Mouse (Mus musculus): Measurements from ENCODE around the gene Cyp2d9. TPM values are rescaled to one million over a fixed set of nuclear protein-coding genes. Genes with fewer than 3 reads are reported as not detected.
A peak's percentile ranks its signal among the peaks of the same experiment; 100 is the strongest.
"Not testable (repeated sequence)": the region's sequence is repeated elsewhere in the genome, so short reads cannot be mapped to it uniquely, and the experiment has no call there.

The Cyp2d9 gene
- polyA plus RNA-seq (2012; rRNA removed): 0.12 TPM in 1 of 2 replicates, not detected in the other

GRCm38 (mm10) chr15:82433137-82433536 lies at the start of gene Cyp2d9:
Gene Cyp2d9 (plus strand): TSS chr15:82433437.
- DNase-seq (ENCODE audit: low read depth, low spot score): no peak

GRCm38 (mm10) chr15:82385729-82386128 lies 47.5 kb upstream of the Cyp2d9 start:
- DNase-seq (ENCODE audit: low read depth, low spot score): no peak
- 91% methylated on average over 2 of the region's 2 CpGs for WGBS

GRCm38 (mm10) chr15:82389916-82390315 lies 43.3 kb upstream of the Cyp2d9 start:
- not testable (repeated sequence) for DNase-seq (ENCODE audit: low read depth, low spot score)
- 92% methylated on average over 10 of the region's 10 CpGs for WGBS

DNA sequence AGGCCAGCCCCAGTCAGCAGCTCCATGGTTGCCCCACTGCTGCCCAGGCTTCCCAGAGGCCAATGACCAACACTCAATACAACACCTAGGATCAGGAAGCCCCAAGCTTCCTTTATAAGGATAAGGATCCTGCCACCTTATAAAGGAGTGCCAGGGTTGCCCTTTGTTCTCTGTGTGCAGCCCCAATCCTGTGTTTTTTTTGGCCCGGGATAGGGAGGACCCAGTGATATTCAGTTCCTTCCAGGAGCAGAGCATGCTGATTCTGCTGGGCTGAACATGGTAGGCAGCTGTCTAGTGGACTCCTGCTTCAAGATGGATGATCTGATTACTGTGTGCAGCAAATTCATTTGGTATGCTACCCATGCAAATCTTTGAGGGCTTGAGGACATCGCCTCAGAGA lies 39.3 kb upstream of the Cyp2d9 start, which contains the start of gene Cyp2d11:
Gene Cyp2d11 (minus strand): TSS at position 101 of the 400 bp plus-strand sequence.
- DNase-seq (ENCODE audit: low read depth, low spot score): not testable (repeated sequence)
- 79% methylated on average over 2 of the region's 2 CpGs for WGBS

DNA sequence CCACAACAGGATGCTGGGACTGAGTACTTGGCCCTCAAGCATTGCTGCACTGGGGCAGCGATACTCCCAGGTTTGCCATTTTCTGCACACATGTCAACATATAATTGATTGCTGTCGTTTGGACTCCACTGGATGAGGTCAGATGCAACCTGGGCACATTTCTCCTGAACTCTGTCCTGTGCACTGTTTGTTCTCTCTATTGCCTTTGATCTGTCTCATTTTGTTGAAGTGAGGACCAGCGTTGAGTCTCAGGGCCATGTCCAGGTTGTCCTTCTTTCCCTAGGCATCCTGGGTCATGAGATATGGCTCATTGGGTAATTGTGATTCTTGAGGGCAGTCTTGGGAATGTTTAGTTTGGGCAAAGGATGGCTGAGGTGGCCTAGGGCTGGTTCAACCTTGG lies 37.3 kb upstream of the Cyp2d9 start:
- 59% methylated on average over 3 of the region's 3 CpGs for WGBS
- not testable (repeated sequence) for DNase-seq (ENCODE audit: low read depth, low spot score)

DNA sequence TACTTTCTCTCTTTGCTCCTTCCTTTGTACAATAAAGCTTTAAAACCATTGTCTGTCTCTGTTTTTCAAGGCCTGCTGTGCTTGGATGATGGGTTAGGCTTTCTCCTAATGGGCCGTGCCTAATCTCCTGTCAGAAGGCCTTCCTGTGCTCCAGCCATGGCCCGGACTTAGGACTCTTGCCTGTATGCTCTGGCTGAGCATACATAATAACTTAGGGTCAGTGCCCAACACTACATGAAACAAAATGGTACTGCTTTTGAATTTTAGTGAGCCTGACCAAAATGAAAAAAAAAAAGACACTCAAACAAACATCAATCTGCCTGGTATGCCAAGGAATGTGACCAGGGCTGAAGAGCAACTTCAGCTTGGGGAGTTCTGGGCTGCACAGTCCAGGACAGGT lies 31.7 kb upstream of the Cyp2d9 start:
- WGBS: 75% methylated on average over 2 of the region's 2 CpGs
- no peak for DNase-seq (ENCODE audit: low read depth, low spot score)

DNA sequence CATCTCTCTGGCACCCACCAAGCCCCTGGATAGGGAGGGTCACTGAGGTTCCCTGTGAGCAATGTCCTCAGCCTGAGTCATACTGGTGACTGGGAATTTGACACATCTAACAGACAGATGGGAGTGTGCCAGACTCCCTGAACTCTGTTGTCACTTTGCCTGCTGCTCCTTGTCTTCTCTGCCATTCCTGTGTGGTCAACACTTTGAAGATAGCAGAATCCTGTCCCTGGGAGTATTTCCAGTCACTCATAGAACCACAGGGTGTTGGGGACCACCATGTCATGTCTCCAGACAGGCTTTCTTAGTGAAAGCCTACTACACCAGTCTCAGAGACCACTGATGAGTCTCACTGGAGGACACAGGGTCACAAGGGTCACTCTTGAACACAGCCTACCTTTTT lies 31.1 kb upstream of the Cyp2d9 start:
- no peak for DNase-seq (ENCODE audit: low read depth, low spot score)

GRCm38 (mm10) chr15:82402741-82403140 lies 30.5 kb upstream of the Cyp2d9 start:
- WGBS: 91% methylated on average over 6 of the region's 6 CpGs
- DNase-seq (ENCODE audit: low read depth, low spot score): no peak

DNA sequence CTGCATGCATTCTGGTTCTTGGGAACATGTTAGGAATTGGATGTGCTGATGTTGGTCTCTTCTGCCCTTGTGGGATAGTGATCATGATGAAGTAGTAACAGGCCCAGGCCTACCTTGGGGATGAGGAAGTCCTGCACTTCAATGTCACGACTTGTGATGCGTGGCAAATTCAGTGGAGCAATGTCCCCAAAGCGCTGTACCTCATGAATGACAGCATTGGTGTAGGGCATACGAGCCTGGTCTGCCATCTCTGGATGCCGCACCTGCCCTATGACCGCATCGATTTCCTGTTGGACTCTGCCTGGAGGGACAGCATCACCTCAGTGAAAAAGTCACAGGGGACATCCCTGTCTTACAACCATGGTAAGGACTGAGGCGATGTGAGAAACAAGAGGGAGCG lies 29.6 kb upstream of the Cyp2d9 start:
- no peak for DNase-seq (ENCODE audit: low read depth, low spot score)
- WGBS: 92% methylated on average over 9 of the region's 9 CpGs

DNA sequence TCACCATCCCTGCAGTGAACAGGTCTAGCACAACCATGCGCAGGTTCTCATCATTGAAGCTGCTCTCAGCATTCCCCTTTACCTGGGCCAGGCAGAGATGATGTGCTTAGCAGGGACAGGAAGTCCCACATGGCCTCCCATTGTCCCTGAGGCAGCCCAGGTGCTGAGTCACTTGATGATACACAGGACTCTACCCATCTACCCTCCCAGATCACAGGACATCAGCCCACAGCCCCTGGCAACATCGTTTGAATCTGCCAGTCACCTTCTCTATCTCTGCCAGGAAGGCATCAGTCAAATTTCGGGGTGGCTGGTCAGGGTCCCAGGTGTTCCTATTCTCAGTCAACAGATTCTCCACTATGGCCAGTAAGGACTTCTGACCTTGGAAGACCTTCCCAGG lies 29.1 kb upstream of the Cyp2d9 start:
- no peak for DNase-seq (ENCODE audit: low read depth, low spot score)
- WGBS: 82% methylated on average over 3 of the region's 3 CpGs

DNA sequence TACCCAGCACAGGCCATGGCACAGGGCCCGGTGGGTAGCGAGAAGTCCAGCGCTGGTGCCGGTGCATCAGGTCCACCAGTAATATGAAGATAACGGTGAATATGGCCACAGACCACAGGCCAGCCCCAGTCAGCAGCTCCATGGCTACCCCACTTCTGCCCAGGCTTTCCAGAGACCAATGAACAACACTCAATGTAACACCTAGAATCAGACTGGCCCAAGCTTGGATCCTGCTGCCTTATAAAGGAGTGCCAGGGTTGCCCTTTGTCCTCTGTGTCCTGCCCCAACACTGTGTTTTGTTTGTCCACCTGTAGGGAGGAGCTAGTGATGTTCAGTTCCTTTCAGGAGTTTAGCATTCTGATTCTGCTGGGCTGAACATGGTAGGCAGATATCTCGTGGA lies 26.3 kb upstream of the Cyp2d9 start, which contains the start of gene Cyp2d10:
Gene Cyp2d10 (minus strand): TSS at position 215 of the 400 bp plus-strand sequence.
- WGBS: 86% methylated on average over 6 of the region's 6 CpGs
- DNase-seq (ENCODE audit: low read depth, low spot score): no peak

DNA sequence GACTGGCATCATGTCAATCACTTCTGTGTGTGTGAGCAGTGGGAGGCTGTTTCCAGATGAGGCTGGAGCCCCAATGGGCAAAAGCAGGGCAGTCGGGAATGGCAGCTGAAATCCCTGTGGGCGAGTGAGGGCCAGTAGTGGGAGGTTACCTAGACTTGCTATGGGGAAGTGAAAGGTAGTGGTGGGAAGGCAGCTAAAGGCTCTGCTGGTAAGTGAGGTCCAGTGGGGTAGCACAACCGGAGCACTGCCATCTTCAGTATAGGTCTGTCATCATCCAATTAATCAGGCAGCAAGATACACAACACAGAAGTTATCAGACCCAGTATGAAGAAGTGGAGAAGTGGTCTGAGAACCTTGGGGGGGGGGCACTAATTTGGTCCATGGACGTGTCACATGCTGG lies 25.7 kb upstream of the Cyp2d9 start:
- no peak for DNase-seq (ENCODE audit: low read depth, low spot score)
- 82% methylated on average over 4 of the region's 4 CpGs for WGBS

DNA sequence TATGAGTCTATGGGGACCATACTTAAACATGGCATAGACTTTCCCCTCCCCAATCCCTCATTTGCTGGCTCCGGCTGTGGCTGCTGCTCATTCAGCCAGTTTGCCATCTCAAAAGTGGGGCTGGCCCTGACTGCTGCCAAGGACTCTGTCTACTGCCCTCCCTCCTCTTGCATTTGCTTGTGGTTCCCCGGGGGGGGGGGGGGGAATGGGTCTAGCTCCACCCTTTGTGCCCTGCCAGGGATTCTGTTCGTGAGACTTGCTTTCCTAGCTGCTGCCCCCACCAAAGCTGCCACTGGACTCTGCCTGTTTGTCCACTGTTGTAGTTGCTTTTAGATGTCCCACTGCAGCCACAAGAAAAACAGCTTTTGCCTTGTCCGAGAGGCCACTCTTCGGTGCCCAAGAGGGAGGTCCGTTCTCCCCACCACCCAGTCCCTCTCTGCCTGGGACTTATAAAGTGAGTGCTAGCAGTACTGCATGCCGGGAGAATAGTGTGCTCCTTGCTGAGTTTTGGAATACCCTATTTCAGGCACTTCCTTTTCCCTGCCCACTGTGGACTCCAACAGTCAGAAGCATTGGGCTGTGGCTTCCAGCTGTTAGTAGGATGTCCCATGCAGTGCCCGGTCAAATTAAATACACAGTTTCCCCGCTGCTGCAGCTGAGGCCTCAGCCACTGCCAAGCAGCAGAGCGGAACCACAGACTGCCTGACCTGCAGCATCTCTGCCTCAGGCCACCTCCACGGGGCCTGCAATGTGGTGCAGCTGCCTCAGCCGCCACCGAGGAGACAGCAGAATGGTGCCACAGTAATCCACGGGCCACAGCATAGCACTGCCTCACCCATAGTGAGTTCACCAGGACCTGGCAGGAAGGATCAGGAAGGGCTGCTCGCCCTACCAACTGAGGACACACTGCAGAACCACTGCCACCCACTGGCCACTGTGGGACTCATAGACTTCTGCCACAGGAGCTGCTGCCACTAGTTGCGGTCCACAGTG lies 16.1 kb upstream of the Cyp2d9 start:
- 26% methylated on average over 16 of the region's 16 CpGs for WGBS
- DNase-seq (ENCODE audit: low read depth, low spot score): peak; percentile 64

GRCm38 (mm10) chr15:82418616-82419015 lies 14.6 kb upstream of the Cyp2d9 start:
- no peak for DNase-seq (ENCODE audit: low read depth, low spot score)

GRCm38 (mm10) chr15:82422935-82423334 lies 10.3 kb upstream of the Cyp2d9 start:
- no peak for DNase-seq (ENCODE audit: low read depth, low spot score)
- 72% methylated on average over 4 of the region's 4 CpGs for WGBS

More at GRCm38 (mm10) chr15:82418616-82419015, 14.6 kb upstream of the Cyp2d9 start:
- 70% methylated on average over 1 of the region's 1 CpGs for WGBS

DNA sequence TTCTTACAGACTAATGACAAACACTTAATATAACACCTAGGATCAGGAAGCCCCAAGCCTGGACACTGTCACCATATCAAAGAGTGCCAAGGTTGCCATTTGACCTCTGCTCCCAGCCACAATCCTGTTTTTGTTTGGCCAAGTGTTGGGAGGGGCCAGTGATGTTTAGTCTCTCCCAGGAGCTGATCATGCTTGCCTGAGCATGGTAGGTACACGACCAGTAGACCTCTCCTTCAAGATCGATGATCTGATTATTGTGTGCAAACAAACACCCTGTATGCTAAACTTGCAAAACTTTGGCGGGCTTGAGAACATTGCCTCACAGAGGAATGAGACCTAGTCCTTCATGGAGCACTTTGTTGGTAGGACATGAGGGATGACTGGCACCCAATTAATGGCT lies 9.8 kb upstream of the Cyp2d9 start:
- WGBS: 72% methylated on average over 3 of the region's 3 CpGs
- DNase-seq (ENCODE audit: low read depth, low spot score): no peak

GRCm38 (mm10) chr15:82433621-82434020 lies 384 bp downstream of the Cyp2d9 start:
- no peak for DNase-seq (ENCODE audit: low read depth, low spot score)
- 94% methylated on average over 3 of the region's 3 CpGs for WGBS

DNA sequence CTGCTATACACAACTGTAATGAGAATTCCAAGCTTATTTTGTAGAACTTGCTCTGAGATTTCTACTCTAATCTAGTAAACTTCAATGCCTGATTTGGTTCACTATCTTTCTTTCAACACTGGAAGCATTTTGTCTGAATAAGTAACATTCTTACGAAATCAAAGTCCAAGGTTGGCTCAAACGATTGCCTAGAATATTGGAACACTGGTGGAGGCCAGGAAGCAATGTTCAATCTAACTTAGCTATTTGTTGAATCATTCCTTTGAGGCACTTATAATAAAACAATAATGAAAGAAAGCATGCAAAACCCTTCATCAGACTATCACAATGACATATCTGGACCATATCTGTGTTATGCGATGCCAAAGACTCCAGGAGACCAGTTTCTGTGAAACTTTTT lies 1.3 kb downstream of the Cyp2d9 start:
- 79% methylated on average over 3 of the region's 3 CpGs for WGBS
- no peak for DNase-seq (ENCODE audit: low read depth, low spot score)

DNA sequence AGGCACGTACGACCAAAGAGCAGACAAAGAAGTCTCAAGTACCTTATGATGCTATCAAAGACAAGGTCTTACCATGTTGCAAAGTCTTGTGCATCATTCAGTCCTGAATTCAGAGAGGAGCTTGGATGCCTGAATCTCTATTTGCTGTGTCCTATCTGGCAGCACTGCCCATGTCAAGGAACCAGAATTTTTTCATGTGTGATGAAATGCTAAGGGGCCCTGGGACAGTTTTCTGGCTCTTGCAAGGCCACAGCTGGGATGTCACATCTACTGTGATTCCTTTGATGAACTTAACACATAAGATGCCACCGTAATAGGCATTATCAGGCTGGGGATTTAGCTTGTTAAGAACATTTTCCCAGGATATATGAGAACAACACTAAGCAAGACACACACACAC lies 1.8 kb downstream of the Cyp2d9 start:
- 67% methylated on average over 3 of the region's 3 CpGs for WGBS
- DNase-seq (ENCODE audit: low read depth, low spot score): no peak

- no peak for DNase-seq (ENCODE audit: low read depth, low spot score)
- WGBS: 74% methylated on average over 2 of the region's 2 CpGs
Observed at GRCm38 (mm10) chr15:82435606-82436005, 2.4 kb downstream of the Cyp2d9 start.

DNA sequence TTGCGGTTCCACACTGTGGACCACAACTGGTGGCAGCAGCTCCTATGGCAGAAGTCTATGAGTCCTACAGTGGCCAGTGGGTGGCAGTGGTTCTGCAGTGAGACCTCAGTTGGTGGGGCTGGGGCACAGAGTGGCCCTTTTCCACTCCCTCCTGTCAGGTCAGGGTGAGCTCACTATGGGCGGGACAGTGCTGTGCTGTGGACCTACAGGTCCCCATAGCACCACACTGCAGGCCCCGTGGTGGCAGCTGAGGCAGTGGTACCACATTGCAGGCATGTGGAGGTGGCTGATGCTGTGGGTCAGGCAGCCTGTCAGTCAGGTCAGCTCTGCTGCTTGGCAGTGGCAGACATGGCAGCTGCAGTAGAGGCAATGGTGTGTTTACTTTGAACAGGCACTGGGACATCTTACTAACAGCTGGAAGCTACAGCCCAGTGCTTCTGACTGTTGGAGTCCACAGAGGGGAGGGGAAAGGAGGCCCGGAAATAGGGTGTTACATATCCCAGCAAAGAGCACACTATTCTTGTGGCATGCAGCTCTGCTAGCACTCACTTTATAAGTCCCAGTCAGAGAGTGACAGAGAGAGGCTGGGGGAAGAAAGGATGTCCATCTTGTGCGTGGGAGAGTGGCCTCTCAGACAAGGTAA lies 4.9 kb downstream of the Cyp2d9 start:
- no peak for DNase-seq (ENCODE audit: low read depth, low spot score)

More for the DNA sequence above, 4.9 kb downstream of the Cyp2d9 start:
- WGBS: 51% methylated on average over 5 of the region's 5 CpGs

All from large intestine, adult 2 months (tissue).